Mouse (Mus musculus): ENCODE results near the gene Plk1. TPM values are rescaled to one million over a fixed set of nuclear protein-coding genes. Genes with fewer than 3 reads are reported as not detected.

Plk1 gene
- polyA plus RNA-seq, 1 experiment = 21.2 TPM

DNA sequence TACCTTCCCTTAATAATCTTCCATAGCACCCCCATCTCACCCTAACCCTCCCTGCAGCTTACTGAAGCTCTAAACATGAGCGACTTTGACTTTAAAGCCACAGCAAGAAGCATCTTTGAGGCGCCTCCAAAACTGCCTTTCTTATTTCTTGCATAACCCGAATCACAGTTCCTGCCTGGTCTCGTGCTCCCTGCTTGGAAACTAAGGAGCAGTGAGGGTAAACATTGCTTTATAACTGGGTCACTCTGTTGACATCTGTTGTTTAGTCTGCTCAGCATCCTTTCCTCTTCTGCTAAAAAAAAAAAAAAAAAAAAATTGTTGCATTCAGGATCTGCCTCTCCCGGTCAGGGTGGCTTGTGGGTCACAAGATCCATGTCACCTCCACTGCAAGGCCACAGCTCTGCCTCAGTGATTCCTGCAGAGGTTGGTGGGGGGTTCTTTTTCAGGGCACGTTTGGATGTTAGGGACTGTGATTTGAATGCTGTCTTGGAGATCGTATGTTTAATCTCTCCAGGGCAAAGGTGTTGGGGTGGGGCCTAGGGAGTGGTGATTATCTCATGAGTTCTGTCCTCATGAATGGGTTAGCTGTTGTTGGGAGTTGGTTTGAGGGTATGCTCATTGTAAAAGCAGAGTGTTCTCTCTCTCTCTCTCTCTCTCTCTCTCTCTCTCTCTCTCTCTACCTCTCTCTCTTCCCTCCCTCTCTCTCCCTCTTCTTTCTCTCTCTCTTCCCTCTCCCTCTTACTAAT is 49.2 kb downstream of the Plk1 start:
- Histone ChIP-seq H3K27me3 (ENCODE audit: control insufficient read depth, insufficient read depth, low read length) (no peaks in the 10 kb centered on the region), H3K4me3 (ENCODE audit: low read depth, low read length) (no peak overlapping the region), H3K27ac (ENCODE audit: insufficient read depth, low read depth, low read length) (peak overlapping the region; percentile 40), H3K36me3 (ENCODE audit: control insufficient read depth, insufficient read depth, low read length) (no peaks in the 10 kb centered on the region), H3K4me1 (ENCODE audit: control insufficient read depth, insufficient read depth, insufficient read length, low read length) (peaks cover 9% of the 10 kb centered on the region; the same call in 1 of the 2 replicates)
- WGBS = 23% methylated on average over 7 of the region's 7 CpGs
- no peak for TF ChIP-seq CTCF (IDR thresholded peaks at IDR 0.05; ENCODE audit: extremely low read depth, insufficient read length, insufficient replicate concordance, low read depth, low read length)
- TF ChIP-seq POLR2A (IDR thresholded peaks at IDR 0.05; ENCODE audit: low read depth, low read length) = no peak

DNA sequence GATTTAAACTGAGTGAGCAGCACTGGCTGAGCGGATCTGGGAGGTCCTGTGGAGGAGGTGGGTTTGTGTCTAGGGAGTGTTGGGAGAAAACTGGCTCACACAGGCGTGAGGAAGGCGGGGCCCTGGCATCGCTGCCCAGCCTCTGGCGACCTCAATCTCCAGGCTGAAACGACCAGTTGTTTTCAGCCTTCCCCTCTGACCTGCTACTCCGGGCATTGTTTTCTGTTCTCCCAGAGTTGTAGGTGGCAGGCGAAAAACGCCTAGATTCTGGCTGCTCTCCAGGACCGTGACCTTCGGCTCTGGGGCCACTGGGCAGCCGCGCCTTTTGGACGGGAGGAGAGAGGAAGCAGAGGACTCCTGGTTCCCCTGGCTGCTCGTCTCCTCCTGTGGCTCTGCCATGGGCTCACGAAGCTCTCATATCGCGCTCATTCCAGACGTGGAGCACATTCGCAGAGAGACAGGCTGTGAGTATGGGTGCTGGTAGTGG is 60.1 kb downstream of the Plk1 start, which contains the start of gene Chp2:
Chp2 (plus strand) TSS at position 182 of the 487 bp plus-strand sequence.
- WGBS = 6% methylated on average over 20 of the region's 20 CpGs
- Histone ChIP-seq H3K4me1 (ENCODE audit: control insufficient read depth, insufficient read depth, insufficient read length, low read length) (peaks cover 10% of the 10 kb centered on the region), H3K4me3 (ENCODE audit: low read depth, low read length) (peak within 1 kb of the TSS; percentile 74), H3K27me3 (ENCODE audit: control insufficient read depth, insufficient read depth, low read length) (no peaks in the 10 kb centered on the region), H3K27ac (ENCODE audit: insufficient read depth, low read depth, low read length) (peak within 1 kb of the TSS; percentile 98), H3K36me3 (ENCODE audit: control insufficient read depth, insufficient read depth, low read length) (peaks cover 13% of the 10 kb centered on the region)
- TF ChIP-seq CTCF (IDR thresholded peaks at IDR 0.05; ENCODE audit: extremely low read depth, insufficient read length, insufficient replicate concordance, low read depth, low read length) = no peak
- peak; percentile 74 for TF ChIP-seq POLR2A (IDR thresholded peaks at IDR 0.05; ENCODE audit: low read depth, low read length)

Other genes with a start within 250 kb of the Plk1 start
- gene Cog7, start 177.7 kb upstream of the Plk1 start, polyA plus RNA-seq (2012; rRNA removed) = 11.7 and 20.2 TPM in 2 replicates
- gene Gga2, start 138.2 kb upstream of the Plk1 start, polyA plus RNA-seq (2012; rRNA removed) = 16.0 and 17.4 TPM in 2 replicates
- 15.9 and 19.3 TPM in 2 replicates for gene Ubfd1, start 92.3 kb upstream of the Plk1 start, polyA plus RNA-seq (2012; rRNA removed)
- 4.9 and 7.4 TPM in 2 replicates for gene Ears2, start 92.2 kb upstream of the Plk1 start, polyA plus RNA-seq (2012; rRNA removed)
- gene Ndufab1, start 57.6 kb upstream of the Plk1 start, polyA plus RNA-seq (2012; rRNA removed) = 395 and 1,026 TPM in 2 replicates
- gene Palb2, start 26.5 kb upstream of the Plk1 start, polyA plus RNA-seq (2012; rRNA removed) = 0.72 and 1.0 TPM in 2 replicates
- gene Dctn5, start 26.4 kb upstream of the Plk1 start, polyA plus RNA-seq (2012; rRNA removed) = 37.2 and 54.3 TPM in 2 replicates
- 23.1 and 23.5 TPM in 2 replicates for gene Ern2, start 26.8 kb downstream of the Plk1 start, polyA plus RNA-seq (2012; rRNA removed)
- gene Chp2, start 60.1 kb downstream of the Plk1 start, polyA plus RNA-seq (2012; rRNA removed) = 97.0 and 197 TPM in 2 replicates
- 4.1 and 6.1 TPM in 2 replicates for gene Prkcb, start 129.3 kb downstream of the Plk1 start, polyA plus RNA-seq (2012; rRNA removed)